Mouse (Mus musculus) brain, embryonic 14.5 days (tissue): ENCODE data around the gene Bach2.

Experiments
- CTCF ChIP-seq: fragments of 200-500 bp; IDR thresholded peaks from 2 replicates; pipeline ENCODE4 v1.5.1; 2012; ENCODE audit warnings: inconsistent platforms, mild to moderate bottlenecking, moderate library complexity, borderline replicate concordance; ENCODE audit not compliant: insufficient read depth, insufficient read length; ENCODE audit errors: extremely low read depth
- POLR2A ChIP-seq: fragments of 200-500 bp; IDR thresholded peaks from 2 replicates; pipeline ENCODE4 v1.6.1; 2012; ENCODE audit warnings: mild to moderate bottlenecking, inconsistent platforms, borderline replicate concordance; ENCODE audit not compliant: poor library complexity, insufficient read depth, insufficient read length, severe bottlenecking; ENCODE audit errors: extremely low read depth

DNA sequence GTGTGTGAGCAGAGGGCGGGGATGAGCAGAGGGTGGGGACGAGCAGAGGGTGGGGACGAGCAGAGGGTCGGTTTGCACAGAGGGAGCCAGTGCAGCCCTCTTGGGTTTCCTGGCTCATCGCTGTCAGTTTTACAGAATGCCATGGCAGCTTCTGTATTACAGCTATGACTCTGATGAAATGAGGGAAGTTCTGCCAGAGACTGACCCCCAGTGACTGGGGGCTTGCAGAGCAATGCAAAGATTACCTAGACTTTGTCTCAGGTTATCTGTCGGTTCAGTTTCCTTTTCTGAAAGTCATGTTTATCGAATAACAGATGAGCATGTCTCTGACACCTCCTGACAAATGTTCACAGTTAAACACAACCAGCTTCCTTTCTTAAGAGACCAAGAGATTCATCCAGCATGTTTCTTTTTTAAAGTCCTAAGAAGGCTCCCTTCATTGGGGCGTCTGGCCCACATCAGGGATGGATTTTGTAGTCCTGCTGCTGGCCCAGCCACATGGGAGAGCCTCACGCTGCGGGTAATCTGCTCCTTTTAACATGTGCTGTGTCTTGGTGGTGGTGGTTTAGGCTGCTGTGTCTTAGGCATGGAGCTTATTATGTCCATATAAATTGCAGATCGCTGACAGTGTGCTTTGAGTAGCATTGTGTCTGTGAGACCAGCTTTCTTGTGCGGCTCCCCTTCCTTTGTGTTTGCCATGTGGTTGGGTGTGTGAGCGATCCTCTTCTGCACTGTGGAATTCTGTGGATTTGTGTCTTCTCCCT lies 126.7 kb downstream of the Bach2 start:
- no peak for TF ChIP-seq POLR2A
- no peak for TF ChIP-seq CTCF
